Mouse (Mus musculus) MEL (cell line): ENCODE measurements at regions not wholly inside any gene's neighbourhood (a gene's known extent, or its start where the extent isn't known, plus 50 kb on each side); places are given as distances from the start of the nearest gene placed in this dataset.

Experiments used
- DNase-seq: peaks from one replicate; pipeline ENCODE4 v3.0.0; 2011; ENCODE audit warnings: low read depth, low spot score
- H3K27ac ChIP-seq: 2 replicates; pipeline ENCODE4 v1.5.1; 2012; ENCODE audit warnings: low read depth, mild to moderate bottlenecking, control low read depth, low read length, moderate library complexity; ENCODE audit not compliant: control insufficient read depth
- H3K27me3 ChIP-seq, 2 experiments: fragments of 150-350 bp in 1 of 2; sonication (generic) in 1 of 2; 2 replicates each; pipeline ENCODE4 v1.6.1; 2012; ENCODE audit warnings: low read length in 2 of 2, mild to moderate bottlenecking in 2 of 2, improper control_type of control experiment in 1 of 2, moderate library complexity in 1 of 2; ENCODE audit not compliant: insufficient read depth in 2 of 2, control insufficient read depth in 1 of 2
- H3K36me3 ChIP-seq, 2 experiments: 2 replicates each; pipeline ENCODE4 v1.6.1; 2012 to 2014; ENCODE audit warnings: low read length in 2 of 2, improper control_type of control experiment in 1 of 2, inconsistent platforms in 1 of 2, mild to moderate bottlenecking in 1 of 2; ENCODE audit not compliant: insufficient read depth in 2 of 2, control insufficient read depth in 1 of 2
- H3K4me1 ChIP-seq, 2 experiments: fragments of 150-350 bp in 1 of 2; sonication (generic) in 1 of 2; 2 replicates each; pipeline ENCODE4 v1.6.1; 2012; ENCODE audit warnings: low read length in 2 of 2, improper control_type of control experiment in 1 of 2, mild to moderate bottlenecking in 1 of 2; ENCODE audit not compliant: insufficient read depth in 2 of 2, control insufficient read depth in 1 of 2
- H3K4me3 ChIP-seq, 2 experiments: fragments of 150-350 bp in 1 of 2; sonication (generic) in 1 of 2; 2 replicates each; pipeline ENCODE4 v1.5.1; 2012; ENCODE audit warnings: low read depth in 2 of 2, low read length in 2 of 2, mild to moderate bottlenecking in 2 of 2, moderate library complexity in 2 of 2, control low read depth in 1 of 2, improper control_type of control experiment in 1 of 2; ENCODE audit not compliant: control insufficient read depth in 1 of 2, insufficient read depth in 1 of 2
- H3K79me2 ChIP-seq: 2 replicates; pipeline ENCODE4 v1.6.1; 2012; ENCODE audit warnings: mild to moderate bottlenecking, low read length, moderate library complexity; ENCODE audit not compliant: control insufficient read depth, poor library complexity, insufficient read depth
- H3K9ac ChIP-seq: 2 replicates; pipeline ENCODE4 v1.6.1; 2012; ENCODE audit warnings: low read depth, mild to moderate bottlenecking, control low read depth, low read length, moderate library complexity; ENCODE audit not compliant: control insufficient read depth, poor library complexity, severe bottlenecking
- H3K9me3 ChIP-seq: fragments of 150-350 bp; sonication (generic); replicated peaks from 2 replicates; pipeline ENCODE4 v1.6.1; 2012; ENCODE audit warnings: mild to moderate bottlenecking, low read length, improper control_type of control experiment, moderate library complexity; ENCODE audit not compliant: insufficient read depth
- BHLHE40 ChIP-seq: IDR thresholded peaks from 2 replicates; pipeline ENCODE4 v1.6.1; 2012; ENCODE audit warnings: low read depth, mild to moderate bottlenecking, inconsistent platforms, low read length, improper control_type of control experiment, borderline replicate concordance
- CTCF ChIP-seq, 3 experiments: IDR thresholded peaks in 2 of 3; conservative IDR thresholded peaks in 1 of 3; 2 replicates each; pipeline ENCODE4 v1.5.1; 2011 to 2012; ENCODE audit warnings: low read length in 3 of 3, low read depth in 2 of 3, mild to moderate bottlenecking in 2 of 3, improper control_type of control experiment in 1 of 3, inconsistent platforms in 1 of 3, mixed read lengths in 1 of 3, moderate library complexity in 1 of 3; ENCODE audit not compliant: control insufficient read depth in 1 of 3, insufficient read depth in 1 of 3, poor library complexity in 1 of 3, severe bottlenecking in 1 of 3
- E2F4 ChIP-seq: IDR thresholded peaks from 2 replicates; pipeline ENCODE4 v1.6.1; 2011; ENCODE audit warnings: low read depth, low read length, improper control_type of control experiment, borderline replicate concordance
- ELF1 ChIP-seq: IDR thresholded peaks from 2 replicates; pipeline ENCODE4 v1.6.1; 2014; ENCODE audit warnings: low read depth, mild to moderate bottlenecking, inconsistent platforms, low read length, improper control_type of control experiment, moderate library complexity
- ETS1 ChIP-seq: IDR thresholded peaks from 2 replicates; pipeline ENCODE4 v1.6.1; 2012; ENCODE audit warnings: low read depth, mild to moderate bottlenecking, inconsistent platforms, low read length, improper control_type of control experiment, moderate library complexity
- GABPA ChIP-seq: IDR thresholded peaks from 2 replicates; pipeline ENCODE4 v1.6.1; 2012; ENCODE audit warnings: low read depth, mild to moderate bottlenecking, inconsistent platforms, low read length, improper control_type of control experiment, moderate library complexity
- GATA1 ChIP-seq: IDR thresholded peaks from 2 replicates; pipeline ENCODE4 v1.6.1; 2011; ENCODE audit warnings: low read depth, low read length, improper control_type of control experiment
- JUND ChIP-seq: IDR thresholded peaks from 2 replicates; pipeline ENCODE4 v1.6.1; 2011; ENCODE audit warnings: low read depth, mild to moderate bottlenecking, improper control_type of control experiment, low read length
- KAT2A ChIP-seq: conservative IDR thresholded peaks from 2 replicates; pipeline ENCODE4 v1.6.1; 2012; ENCODE audit warnings: low read depth, low read length, improper control_type of control experiment, inconsistent platforms
- MAX ChIP-seq: IDR thresholded peaks from 2 replicates; pipeline ENCODE4 v1.6.1; 2011; ENCODE audit warnings: low read length, improper control_type of control experiment
- MXI1 ChIP-seq: IDR thresholded peaks from 2 replicates; pipeline ENCODE4 v1.6.1; 2011; ENCODE audit warnings: mild to moderate bottlenecking, low read depth, low read length, improper control_type of control experiment
- MYB ChIP-seq: IDR thresholded peaks from 2 replicates; pipeline ENCODE4 v1.6.1; 2011; ENCODE audit warnings: mild to moderate bottlenecking, low read depth, low read length, improper control_type of control experiment
- MYC ChIP-seq: IDR thresholded peaks from 2 replicates; pipeline ENCODE4 v1.6.1; 2011; ENCODE audit warnings: low read depth, mild to moderate bottlenecking, low read length, improper control_type of control experiment, moderate library complexity
- POLR2A ChIP-seq, 2 experiments: IDR thresholded peaks; 2 replicates each; pipeline ENCODE4 v1.6.1; 2011 to 2012; ENCODE audit warnings: low read length in 2 of 2, mild to moderate bottlenecking in 2 of 2, control low read depth in 1 of 2, improper control_type of control experiment in 1 of 2, low read depth in 1 of 2, moderate library complexity in 1 of 2; ENCODE audit not compliant: control insufficient read depth in 1 of 2, insufficient read depth in 1 of 2, poor library complexity in 1 of 2
- POLR2AphosphoS2 ChIP-seq: IDR thresholded peaks from 2 replicates; pipeline ENCODE4 v1.6.1; 2011; ENCODE audit warnings: low read length, improper control_type of control experiment
- POLR2AphosphoS5 ChIP-seq: IDR thresholded peaks from 2 replicates; pipeline ENCODE4 v1.6.1; 2012; ENCODE audit warnings: low read depth, borderline replicate concordance, mild to moderate bottlenecking, inconsistent platforms, low read length, moderate library complexity, mixed read lengths
- RAD21 ChIP-seq: IDR thresholded peaks from 2 replicates; pipeline ENCODE4 v1.6.1; 2011; ENCODE audit warnings: mild to moderate bottlenecking, low read depth, low read length, improper control_type of control experiment
- SIN3A ChIP-seq: IDR thresholded peaks from 2 replicates; pipeline ENCODE4 v1.6.1; 2012; ENCODE audit warnings: low read length, improper control_type of control experiment, inconsistent platforms
- TBP ChIP-seq: IDR thresholded peaks from 2 replicates; pipeline ENCODE4 v1.8.0; 2011; ENCODE audit warnings: low read depth, low read length, improper control_type of control experiment
- USF1 ChIP-seq: IDR thresholded peaks from 2 replicates; pipeline ENCODE4 v1.6.1; 2014; ENCODE audit warnings: low read depth, mild to moderate bottlenecking, inconsistent platforms, low read length, improper control_type of control experiment, moderate library complexity
- ZC3H11A ChIP-seq: IDR thresholded peaks from 2 replicates; pipeline ENCODE4 v1.6.1; 2012; ENCODE audit warnings: low read depth, mild to moderate bottlenecking, inconsistent platforms, low read length, improper control_type of control experiment
- ZKSCAN1 ChIP-seq: IDR thresholded peaks from 2 replicates; pipeline ENCODE4 v1.6.1; 2012; ENCODE audit warnings: low read depth, mild to moderate bottlenecking, inconsistent platforms, low read length, improper control_type of control experiment, moderate library complexity
- ZMIZ1 ChIP-seq: IDR thresholded peaks from 2 replicates; pipeline ENCODE4 v1.6.1; 2012; ENCODE audit warnings: low read depth, mild to moderate bottlenecking, inconsistent platforms, low read length, improper control_type of control experiment, moderate library complexity

DNA sequence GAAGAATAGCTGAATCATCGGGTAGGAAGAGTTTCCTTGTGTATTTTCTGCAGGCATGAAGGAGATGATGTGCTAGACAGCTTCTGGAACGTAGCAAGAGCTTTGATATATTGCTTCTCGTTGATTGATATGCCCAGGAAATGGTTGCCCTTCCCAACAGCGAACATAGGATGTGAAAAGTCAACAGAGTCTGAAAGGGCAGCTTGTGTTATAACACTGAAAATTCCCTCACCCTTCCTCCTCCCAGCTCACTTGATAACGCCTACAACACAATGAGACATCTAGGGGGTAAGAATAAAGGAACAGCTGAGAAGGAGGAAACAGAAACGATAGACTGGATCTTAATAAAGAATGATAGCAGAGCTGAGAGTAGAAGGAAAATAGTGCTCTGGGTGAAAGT lies 60.1 kb upstream of the Itprid2 start:
- no peaks in the 10 kb centered on the region for H3K79me2 ChIP-seq
- H3K27ac ChIP-seq = no peak overlapping the region
- H3K27me3 ChIP-seq = no peaks in the 10 kb centered on the region; a peak in 1 of 4 replicates
- H3K4me3 ChIP-seq = no peak overlapping the region
- H3K36me3 ChIP-seq = no peaks in the 10 kb centered on the region
- H3K9me3 ChIP-seq = no peaks in the 10 kb centered on the region
- no peak for DNase-seq
- no peaks in the 10 kb centered on the region for H3K4me1 ChIP-seq
- TF ChIP-seq MYC = no peak
- no peak for TF ChIP-seq POLR2AphosphoS5
- no peak for TF ChIP-seq POLR2AphosphoS2
- no peak for TF ChIP-seq RAD21
- TF ChIP-seq MAX = no peak
- TF ChIP-seq ELF1 = no peak
- TF ChIP-seq MXI1 = no peak
- no peak for TF ChIP-seq USF1
- TF ChIP-seq POLR2A (IDR thresholded peaks at IDR 0.05; ENCODE audit: control insufficient read depth in 1 of 2, insufficient read depth in 1 of 2, low read depth in 1 of 2, low read length in 2 of 2, poor library complexity in 1 of 2) = no peak
- no peak for TF ChIP-seq GATA1
- no peak for TF ChIP-seq CTCF (IDR thresholded peaks at IDR 0.05 in 2 of 3, conservative IDR thresholded peaks at IDR 0.05 in 1 of 3; ENCODE audit: control insufficient read depth in 1 of 3, insufficient read depth in 1 of 3, low read depth in 2 of 3, low read length in 3 of 3, poor library complexity in 1 of 3, severe bottlenecking in 1 of 3)
- no peak for TF ChIP-seq KAT2A
- no peak overlapping the region for H3K9ac ChIP-seq

DNA sequence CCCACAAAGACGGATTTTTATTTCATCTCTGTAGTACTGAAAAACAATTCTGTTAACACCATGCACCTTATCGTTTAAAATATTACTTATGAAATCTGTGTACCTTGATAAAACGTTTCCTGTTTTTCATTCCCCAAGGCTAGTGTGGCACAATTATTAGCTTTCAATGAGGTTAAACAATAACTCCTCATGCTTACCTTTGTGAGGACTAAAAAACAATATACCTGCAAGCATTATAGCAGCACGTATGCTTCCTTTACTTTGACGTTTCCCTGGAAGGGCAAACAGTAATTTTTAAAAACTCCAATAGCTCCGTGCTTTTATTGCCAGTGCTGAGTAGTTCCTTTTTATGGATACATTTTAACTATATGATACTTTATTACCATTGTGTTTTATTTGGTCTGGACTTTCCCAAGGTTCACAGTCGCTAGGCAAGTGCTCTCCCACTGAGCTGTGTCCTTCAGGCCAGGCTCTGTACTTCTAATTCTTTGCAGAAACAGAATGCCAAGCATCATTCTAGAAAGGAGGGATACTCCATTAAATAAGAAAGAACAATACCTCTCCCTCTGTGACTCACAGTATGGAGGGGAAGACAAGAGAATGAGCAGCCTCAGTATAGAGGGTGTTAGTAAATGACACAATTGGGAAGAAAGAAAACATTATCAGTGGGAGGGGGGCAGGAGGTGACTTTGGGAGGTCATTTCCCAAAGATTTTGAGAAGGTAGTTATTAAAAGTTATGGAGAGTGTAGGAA lies 50.0 kb upstream of the Itprid2 start:
- no peak for DNase-seq
- no peaks in the 10 kb centered on the region for H3K36me3 ChIP-seq
- H3K27ac ChIP-seq = no peak overlapping the region
- H3K79me2 ChIP-seq = no peaks in the 10 kb centered on the region
- H3K9me3 ChIP-seq = no peaks in the 10 kb centered on the region
- TF ChIP-seq USF1 (no peak), ZKSCAN1 (no peak), ZMIZ1 (no peak), SIN3A (no peak), MAX (no peak), RAD21 (no peak), GABPA (no peak), JUND (no peak), CTCF (IDR thresholded peaks at IDR 0.05 in 2 of 3, conservative IDR thresholded peaks at IDR 0.05 in 1 of 3; ENCODE audit: control insufficient read depth in 1 of 3, insufficient read depth in 1 of 3, low read depth in 2 of 3, low read length in 3 of 3, poor library complexity in 1 of 3, severe bottlenecking in 1 of 3) (no peak), POLR2AphosphoS5 (no peak), MYB (no peak), TBP (no peak), POLR2A (IDR thresholded peaks at IDR 0.05; ENCODE audit: control insufficient read depth in 1 of 2, insufficient read depth in 1 of 2, low read depth in 1 of 2, low read length in 2 of 2, poor library complexity in 1 of 2) (no peak), BHLHE40 (no peak), E2F4 (no peak), ETS1 (no peak), ZC3H11A (no peak)
- TF ChIP-seq, all 39 proteins: peak for 0
- H3K27me3 ChIP-seq = peaks cover 0 to 5% of the 10 kb centered on the region in 2 experiments; a peak in 2 of 4 replicates
- no peaks in the 10 kb centered on the region for H3K4me1 ChIP-seq
- no peak overlapping the region for H3K9ac ChIP-seq
- no peak overlapping the region for H3K4me3 ChIP-seq
